Mouse (Mus musculus): ENCODE measurements around the gene Mcoln2. TPM values are rescaled to one million over a fixed set of nuclear protein-coding genes. Genes with fewer than 3 reads are reported as not detected.

Gene Mcoln2
- polyA plus RNA-seq, 1 experiment from 2014 or later: 0.35 TPM

- Histone ChIP-seq H3K27me3 (no peaks in the 10 kb centered on the region), H3K4me1 (no peaks in the 10 kb centered on the region), H3K9ac (no peak overlapping the region), H3K9me3 (replicated peaks) (no peaks in the 10 kb centered on the region), H3K4me2 (replicated peaks) (no peak overlapping the region), H3K36me3 (no peaks in the 10 kb centered on the region), H3K27ac (no peak overlapping the region), H3K4me3 (no peak overlapping the region)
- WGBS: 73% methylated on average over 5 of the region's 5 CpGs
- ATAC-seq (ENCODE audit: low FRiP score): no peak
These were observed 23.4 kb downstream of the Mcoln2 start for GRCm38 (mm10) chr3:146173030-146173429.

GRCm38 (mm10) chr3:146174215-146174614 lies 24.6 kb downstream of the Mcoln2 start:
- ATAC-seq (ENCODE audit: low FRiP score): no peak
- Histone ChIP-seq H3K9ac (no peak overlapping the region), H3K36me3 (no peaks in the 10 kb centered on the region), H3K4me2 (replicated peaks) (no peak overlapping the region), H3K27ac (no peak overlapping the region), H3K9me3 (replicated peaks) (no peaks in the 10 kb centered on the region), H3K4me3 (no peak overlapping the region), H3K27me3 (peaks cover under 1% of the 10 kb centered on the region; the same call in 1 of the 2 replicates), H3K4me1 (no peaks in the 10 kb centered on the region)
- 90% methylated on average over 9 of the region's 9 CpGs for WGBS

GRCm38 (mm10) chr3:146177295-146177694 lies 27.7 kb downstream of the Mcoln2 start:
- Histone ChIP-seq H3K4me1 (no peaks in the 10 kb centered on the region), H3K4me3 (no peak overlapping the region), H3K36me3 (no peaks in the 10 kb centered on the region), H3K4me2 (replicated peaks) (peak overlapping the region; percentile 42; the same call in 1 of the 2 replicates), H3K27ac (no peak overlapping the region), H3K9ac (no peak overlapping the region), H3K9me3 (replicated peaks) (no peaks in the 10 kb centered on the region), H3K27me3 (peaks cover 15% of the 10 kb centered on the region)
- ATAC-seq (ENCODE audit: low FRiP score): no peak
- WGBS: 83% methylated on average over 7 of the region's 7 CpGs

GRCm38 (mm10) chr3:146177748-146178582 lies 28.3 kb downstream of the Mcoln2 start:
- peak overlapping the region; percentile 19 for H3K4me3 ChIP-seq
- no peaks in the 10 kb centered on the region for H3K36me3 ChIP-seq
- H3K27me3 ChIP-seq: peaks cover 19% of the 10 kb centered on the region
- no peaks in the 10 kb centered on the region for H3K4me1 ChIP-seq
- ATAC-seq (ENCODE audit: low FRiP score): peak; percentile 87
- no peak overlapping the region for H3K9ac ChIP-seq
- no peaks in the 10 kb centered on the region for H3K9me3 ChIP-seq (replicated peaks)
- 7% methylated on average over 16 of the region's 16 CpGs for WGBS
- H3K27ac ChIP-seq: no peak overlapping the region
- peak overlapping the region; percentile 42 for H3K4me2 ChIP-seq (replicated peaks)

- H3K36me3 ChIP-seq: no peaks in the 10 kb centered on the region
- H3K27me3 ChIP-seq: peaks cover 35% of the 10 kb centered on the region
- H3K9ac ChIP-seq: no peak overlapping the region
- ATAC-seq (ENCODE audit: low FRiP score): no peak
- H3K9me3 ChIP-seq (replicated peaks): no peaks in the 10 kb centered on the region
- WGBS: 39% methylated on average over 2 of the region's 2 CpGs
- H3K27ac ChIP-seq: no peak overlapping the region
- no peak overlapping the region for H3K4me2 ChIP-seq (replicated peaks)
- no peaks in the 10 kb centered on the region; the same call in 1 of the 2 replicates for H3K4me1 ChIP-seq
- H3K4me3 ChIP-seq: no peak overlapping the region
These were observed 30.7 kb downstream of the Mcoln2 start for GRCm38 (mm10) chr3:146180341-146180740.

GRCm38 (mm10) chr3:146180986-146181385 lies 31.4 kb downstream of the Mcoln2 start:
- Histone ChIP-seq H3K9ac (no peak overlapping the region), H3K27ac (no peak overlapping the region), H3K4me3 (no peak overlapping the region), H3K27me3 (peaks cover 35% of the 10 kb centered on the region), H3K9me3 (replicated peaks) (no peaks in the 10 kb centered on the region), H3K4me2 (replicated peaks) (no peak overlapping the region), H3K36me3 (no peaks in the 10 kb centered on the region), H3K4me1 (no peaks in the 10 kb centered on the region; the same call in 1 of the 2 replicates)
- no peak for ATAC-seq (ENCODE audit: low FRiP score)
- WGBS: 36% methylated on average over 3 of the region's 3 CpGs

- H3K36me3 ChIP-seq: no peaks in the 10 kb centered on the region
- no peaks in the 10 kb centered on the region for H3K9me3 ChIP-seq (replicated peaks)
- 20% methylated on average over 13 of the region's 13 CpGs for WGBS
- H3K9ac ChIP-seq: no peak overlapping the region
- H3K27me3 ChIP-seq: peaks cover 61% of the 10 kb centered on the region
- no peaks in the 10 kb centered on the region; the same call in 1 of the 2 replicates for H3K4me1 ChIP-seq
- peak overlapping the region; percentile 21; the same call in 1 of the 2 replicates for H3K4me2 ChIP-seq (replicated peaks)
- peak; percentile 76 for ATAC-seq (ENCODE audit: low FRiP score)
- H3K4me3 ChIP-seq: no peak overlapping the region
- H3K27ac ChIP-seq: 0 out of 2 replicates have a peak overlapping the region, but pooled peaks have one; percentile 4
These were observed 35.5 kb downstream of the Mcoln2 start for GRCm38 (mm10) chr3:146184992-146185657.

GRCm38 (mm10) chr3:146186033-146186432 lies 36.4 kb downstream of the Mcoln2 start:
- no peaks in the 10 kb centered on the region for H3K36me3 ChIP-seq
- no peaks in the 10 kb centered on the region for H3K9me3 ChIP-seq (replicated peaks)
- no peak overlapping the region for H3K4me3 ChIP-seq
- H3K27me3 ChIP-seq: peaks cover 61% of the 10 kb centered on the region
- no peaks in the 10 kb centered on the region; the same call in 1 of the 2 replicates for H3K4me1 ChIP-seq
- H3K9ac ChIP-seq: no peak overlapping the region
- H3K27ac ChIP-seq: no peak overlapping the region
- ATAC-seq (ENCODE audit: low FRiP score): no peak
- WGBS: 76% methylated on average over 10 of the region's 10 CpGs
- no peak overlapping the region for H3K4me2 ChIP-seq (replicated peaks)

- Histone ChIP-seq H3K9me3 (replicated peaks) (no peaks in the 10 kb centered on the region), H3K9ac (no peak overlapping the region), H3K4me1 (no peaks in the 10 kb centered on the region; the same call in 1 of the 2 replicates), H3K4me2 (replicated peaks) (no peak overlapping the region), H3K36me3 (no peaks in the 10 kb centered on the region), H3K4me3 (no peak overlapping the region), H3K27me3 (peaks cover 34% of the 10 kb centered on the region), H3K27ac (no peak overlapping the region)
- no peak for ATAC-seq (ENCODE audit: low FRiP score)
- 64% methylated on average over 10 of the region's 10 CpGs for WGBS
These were observed 40.3 kb downstream of the Mcoln2 start for GRCm38 (mm10) chr3:146189933-146190332.

- Histone ChIP-seq H3K9me3 (replicated peaks) (no peaks in the 10 kb centered on the region), H3K4me1 (no peaks in the 10 kb centered on the region), H3K36me3 (no peaks in the 10 kb centered on the region), H3K4me2 (replicated peaks) (no peak overlapping the region), H3K27me3 (peaks cover 26% of the 10 kb centered on the region), H3K27ac (no peak overlapping the region), H3K9ac (no peak overlapping the region), H3K4me3 (no peak overlapping the region)
- ATAC-seq (ENCODE audit: low FRiP score): no peak
- 94% methylated on average over 1 of the region's 1 CpGs for WGBS
These were observed 42.9 kb downstream of the Mcoln2 start for GRCm38 (mm10) chr3:146192507-146192906.

GRCm38 (mm10) chr3:146195153-146195552 lies 45.5 kb downstream of the Mcoln2 start:
- no peaks in the 10 kb centered on the region for H3K36me3 ChIP-seq
- 86% methylated on average over 5 of the region's 5 CpGs for WGBS
- no peaks in the 10 kb centered on the region for H3K4me1 ChIP-seq
- peaks cover 2% of the 10 kb centered on the region; the same call in 1 of the 2 replicates for H3K27me3 ChIP-seq
- H3K4me2 ChIP-seq (replicated peaks): no peak overlapping the region
- H3K27ac ChIP-seq: no peak overlapping the region
- no peak for ATAC-seq (ENCODE audit: low FRiP score)
- H3K9me3 ChIP-seq (replicated peaks): no peaks in the 10 kb centered on the region
- H3K4me3 ChIP-seq: no peak overlapping the region
- no peak overlapping the region for H3K9ac ChIP-seq

GRCm38 (mm10) chr3:146196301-146196700 lies 46.7 kb downstream of the Mcoln2 start:
- no peak overlapping the region for H3K9ac ChIP-seq
- H3K4me3 ChIP-seq: no peak overlapping the region
- 36% methylated on average over 6 of the region's 6 CpGs for WGBS

More at GRCm38 (mm10) chr3:146196301-146196700, 46.7 kb downstream of the Mcoln2 start:
- no peak for ATAC-seq (ENCODE audit: low FRiP score)
- Histone ChIP-seq H3K4me2 (replicated peaks) (no peak overlapping the region), H3K27me3 (peaks cover 2% of the 10 kb centered on the region; the same call in 1 of the 2 replicates), H3K4me1 (no peaks in the 10 kb centered on the region), H3K9me3 (replicated peaks) (no peaks in the 10 kb centered on the region), H3K27ac (no peak overlapping the region), H3K36me3 (no peaks in the 10 kb centered on the region)

Measured in hindbrain, embryonic 12.5 days (tissue).